Mouse (Mus musculus) kidney, adult 11 months (tissue): ENCODE results near the gene Dock1.

Source experiments
- DNase-seq: peaks from one replicate; pipeline ENCODE4 v3.0.0; 2022

Dock1 gene

DNA sequence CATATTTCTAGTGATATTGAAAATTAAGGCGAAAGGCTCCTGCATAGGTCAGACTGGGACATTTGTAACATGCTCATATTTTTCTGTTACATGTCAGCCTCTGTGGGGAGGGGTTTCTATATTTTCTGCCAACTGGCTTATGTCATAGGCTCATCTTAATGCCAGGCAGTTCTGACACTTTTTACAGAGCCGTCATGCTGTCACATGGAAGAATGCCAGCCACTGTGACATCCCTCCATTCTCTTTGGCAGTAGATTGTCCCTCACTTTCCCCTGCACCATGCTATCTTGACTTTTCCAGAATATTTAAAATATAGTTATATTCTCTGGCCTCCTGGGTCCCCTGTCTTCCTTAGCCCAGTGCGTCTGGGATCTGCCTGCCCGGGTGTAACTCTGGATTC, 172.3 kb downstream of the Dock1 start:
- DNase-seq: no peak

DNA sequence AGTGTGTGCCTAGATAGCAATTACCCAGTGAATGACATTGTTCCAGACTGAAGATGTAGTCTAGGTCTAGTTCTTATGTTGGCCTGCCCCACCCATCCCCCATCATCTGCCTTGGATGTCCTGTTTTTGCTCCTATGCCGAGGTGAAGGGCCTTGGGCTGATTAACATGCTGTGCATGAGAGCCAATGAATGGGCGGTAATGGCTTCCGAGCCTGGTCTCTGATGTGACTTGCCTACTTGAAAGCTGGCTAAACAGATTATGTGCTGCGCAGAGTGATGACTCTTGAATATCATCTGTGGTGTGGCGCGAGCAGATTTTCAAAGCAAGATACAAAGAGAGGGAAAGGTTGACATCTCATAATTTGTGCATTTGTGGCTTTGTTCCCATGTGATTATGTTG, 191.5 kb downstream of the Dock1 start:
- DNase-seq: no peak

DNA sequence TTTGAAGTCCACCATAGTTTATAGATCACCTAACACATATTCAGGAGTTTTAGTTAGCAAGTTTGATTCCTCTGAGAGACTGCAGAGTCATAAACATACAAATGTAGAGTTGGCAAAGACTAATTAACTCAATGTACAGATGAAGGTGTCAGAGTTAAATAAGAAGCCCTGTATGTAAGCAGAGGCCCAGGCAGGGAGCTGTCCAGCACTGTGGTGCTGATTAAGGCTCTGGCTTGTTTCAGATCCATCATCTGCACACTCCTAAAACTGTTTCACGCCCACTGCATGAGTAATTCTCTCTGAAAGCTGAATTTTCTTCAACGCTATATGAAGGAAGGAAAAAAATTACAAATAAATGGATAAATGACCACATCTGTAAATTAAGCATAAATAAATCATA, 193.7 kb downstream of the Dock1 start:
- DNase-seq: no peak

DNA sequence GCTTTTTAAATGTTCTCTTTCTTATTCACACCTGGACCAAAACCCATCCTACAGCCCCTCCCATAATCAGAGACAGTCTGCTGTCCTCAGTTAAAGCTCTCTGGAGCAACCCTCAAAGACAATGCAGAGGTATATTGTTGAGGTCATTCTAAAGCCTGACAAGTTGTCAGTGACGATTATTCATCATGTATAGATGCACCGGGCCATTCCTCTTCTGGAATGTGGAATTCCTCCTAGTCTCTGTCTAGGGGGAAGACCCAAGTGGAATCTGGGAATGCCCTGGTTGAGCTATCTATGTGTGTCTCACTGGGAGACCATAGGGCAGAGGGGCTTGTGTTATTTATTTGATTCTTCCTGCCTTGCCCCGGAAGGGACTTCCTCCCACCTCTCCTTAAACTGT, 202.1 kb downstream of the Dock1 start:
- no peak for DNase-seq

DNA sequence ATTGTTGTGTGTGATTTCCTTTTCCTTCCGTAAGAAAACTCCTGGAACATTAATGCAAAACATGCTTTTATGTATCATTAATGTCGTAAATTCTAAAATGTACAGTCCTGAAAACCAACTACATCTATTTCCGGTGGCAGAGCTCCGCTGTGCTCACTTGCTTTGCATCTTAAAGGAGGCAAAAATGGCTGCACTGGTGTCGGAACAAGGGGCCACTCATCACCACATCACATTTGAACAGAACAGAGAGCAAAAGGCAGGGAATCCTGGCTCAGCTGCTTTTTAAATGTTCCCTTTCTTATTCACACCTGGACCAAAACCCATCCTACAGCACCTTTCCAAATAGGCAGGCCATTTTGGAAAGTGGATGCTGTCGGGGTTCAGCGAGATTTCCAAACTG, 202.5 kb downstream of the Dock1 start:
- no peak for DNase-seq

DNA sequence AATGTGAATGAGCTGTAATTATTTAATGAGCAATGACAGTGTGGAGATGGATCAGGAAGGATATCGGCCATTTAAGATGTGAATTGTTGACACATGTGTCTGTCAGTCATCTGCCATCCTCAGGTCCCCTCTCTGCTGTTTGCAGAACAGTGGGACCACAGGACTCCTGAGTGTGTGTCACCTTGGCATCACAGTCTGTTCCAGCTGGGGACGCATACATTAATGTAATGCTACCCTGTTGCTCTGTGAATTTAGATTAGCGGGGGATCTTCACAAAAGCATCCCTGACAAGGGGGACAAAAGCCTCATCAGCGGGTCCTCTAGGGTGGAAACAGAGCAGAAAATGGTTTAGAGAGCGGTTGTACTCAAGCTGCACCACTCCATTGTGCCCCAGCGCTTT, 208.5 kb downstream of the Dock1 start:
- DNase-seq: no peak

DNA sequence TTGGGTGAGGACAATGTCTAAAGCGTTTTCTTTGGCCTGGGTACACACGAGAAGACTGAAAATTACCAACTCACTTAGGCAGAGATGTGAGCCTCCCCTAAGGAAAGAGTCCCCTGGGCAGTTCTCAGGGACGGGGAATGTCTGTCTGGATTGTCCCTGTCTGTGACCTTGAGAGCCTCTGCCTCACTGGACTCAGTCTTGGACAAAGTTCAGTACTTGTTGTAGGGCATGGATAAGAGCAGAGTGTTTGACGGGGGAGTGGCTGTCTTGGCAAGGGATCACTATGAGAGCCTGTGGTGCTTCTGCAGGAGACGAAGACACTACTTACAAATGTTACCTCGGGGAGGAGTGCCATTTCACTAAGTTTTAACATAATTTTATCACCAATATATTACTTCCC, 210.0 kb downstream of the Dock1 start:
- no peak for DNase-seq

DNA sequence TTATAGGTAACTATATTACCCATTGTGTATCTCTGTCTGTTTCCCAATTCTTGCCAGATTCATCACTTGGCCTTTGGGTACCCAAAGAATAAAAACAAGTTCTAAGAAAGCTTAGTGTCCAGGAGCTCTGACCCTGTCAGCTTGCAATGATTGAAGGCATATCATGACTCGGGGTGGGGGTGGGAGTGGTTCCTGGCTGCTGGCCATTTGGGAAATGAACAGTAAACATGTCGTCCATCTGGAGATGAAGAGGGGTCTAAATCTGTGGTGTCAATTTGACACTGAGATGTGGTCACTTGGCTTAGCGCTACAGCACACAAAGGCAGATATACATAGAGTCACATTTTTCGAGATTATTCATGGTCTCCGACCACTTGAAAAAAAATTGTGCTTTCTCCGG, 213.1 kb downstream of the Dock1 start:
- no peak for DNase-seq

DNA sequence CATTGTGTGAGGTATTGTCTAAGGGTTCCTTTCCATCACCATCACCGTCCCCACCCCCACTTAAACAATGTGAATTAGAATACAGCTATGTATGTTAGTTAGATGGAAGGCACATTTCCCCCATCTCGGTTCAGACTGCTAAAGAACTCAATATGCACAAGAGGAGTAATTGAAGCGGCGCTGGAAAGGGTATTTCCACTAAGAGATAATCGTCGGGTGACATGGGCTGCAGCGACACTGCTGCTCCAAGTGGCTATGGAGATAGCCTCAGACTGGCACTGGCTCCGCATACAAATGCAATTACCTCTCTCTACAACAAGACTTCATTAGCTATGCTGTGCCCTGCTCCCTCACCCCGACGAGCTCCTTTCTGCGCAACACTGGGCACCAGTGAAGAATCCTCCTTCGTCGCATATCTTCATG, 222.0 kb downstream of the Dock1 start:
- DNase-seq: no peak

DNA sequence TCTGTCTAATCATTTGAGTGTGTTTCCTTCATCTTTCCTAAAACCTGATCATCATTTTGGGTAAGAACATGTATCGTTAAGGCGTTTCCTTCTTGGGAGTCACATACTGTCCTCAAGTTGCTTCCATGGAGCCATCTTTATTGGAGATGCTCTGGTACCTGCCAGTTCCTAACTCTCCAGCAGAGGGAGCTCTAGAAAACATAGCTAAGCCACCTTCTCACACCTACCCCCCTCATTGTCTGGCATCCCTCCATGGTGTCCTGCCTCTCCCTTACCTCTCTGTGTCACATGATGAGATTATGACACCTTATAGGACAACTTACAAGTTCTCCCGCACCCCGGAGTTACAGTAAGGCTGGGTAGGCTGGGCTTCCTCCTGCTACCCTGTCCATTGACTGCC, 222.5 kb downstream of the Dock1 start:
- DNase-seq: no peak

DNA sequence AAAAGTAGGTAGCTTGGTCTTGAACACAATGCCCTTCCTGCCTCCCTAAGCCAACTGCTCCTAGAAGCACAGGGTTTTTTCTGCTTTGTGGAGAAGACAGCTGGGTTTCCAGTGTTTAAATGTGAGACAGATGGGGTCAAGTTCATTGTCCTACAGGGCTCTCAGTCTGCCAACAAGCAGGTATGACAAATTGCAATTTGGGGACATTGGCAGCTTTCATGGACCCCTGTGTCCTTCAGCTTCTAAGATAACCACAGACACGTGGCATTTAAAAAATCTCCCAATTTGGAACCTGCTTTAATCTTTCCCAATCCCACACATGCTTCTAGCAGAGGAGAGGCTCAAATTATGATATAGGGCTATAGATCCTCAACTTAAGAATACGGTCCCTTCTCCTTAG, 224.2 kb downstream of the Dock1 start:
- DNase-seq: no peak

DNA sequence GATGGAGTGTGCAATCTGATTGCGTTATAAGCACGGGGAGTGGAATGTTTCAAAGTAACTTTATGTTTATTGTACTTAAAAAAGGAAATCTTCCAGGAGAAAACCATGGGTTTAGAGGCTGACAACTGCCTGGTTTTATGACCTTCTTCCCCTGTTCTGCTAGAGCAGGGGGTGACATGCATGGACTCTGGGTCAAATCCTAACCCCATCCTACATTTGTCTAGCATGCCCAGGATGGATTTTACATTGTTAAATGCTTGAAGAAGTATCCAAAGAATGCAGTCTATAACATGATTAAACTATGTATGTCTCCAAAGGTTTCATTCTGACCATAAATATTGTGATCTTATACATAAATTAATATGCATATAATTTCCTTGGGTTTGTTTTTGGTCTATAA, 229.0 kb downstream of the Dock1 start:
- DNase-seq: no peak

DNA sequence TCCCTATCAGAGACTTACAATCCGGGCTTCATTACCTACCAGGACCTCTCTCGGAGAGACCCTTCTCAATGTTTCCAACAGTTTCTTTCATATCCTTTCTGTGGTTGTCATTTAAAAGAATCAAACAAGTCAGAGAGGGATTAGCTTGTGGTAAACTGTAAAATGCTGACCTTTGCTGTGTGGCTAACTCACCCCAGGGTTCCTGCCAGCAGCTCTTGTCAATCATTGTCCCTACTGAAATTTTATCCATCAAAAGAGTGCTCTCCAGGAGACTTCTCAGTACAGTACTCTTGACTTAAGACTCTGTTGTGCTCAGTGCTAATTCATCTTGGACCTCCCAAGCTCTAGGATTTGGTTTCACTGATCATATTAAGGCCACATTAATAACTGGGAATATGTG, 231.5 kb downstream of the Dock1 start:
- no peak for DNase-seq

DNA sequence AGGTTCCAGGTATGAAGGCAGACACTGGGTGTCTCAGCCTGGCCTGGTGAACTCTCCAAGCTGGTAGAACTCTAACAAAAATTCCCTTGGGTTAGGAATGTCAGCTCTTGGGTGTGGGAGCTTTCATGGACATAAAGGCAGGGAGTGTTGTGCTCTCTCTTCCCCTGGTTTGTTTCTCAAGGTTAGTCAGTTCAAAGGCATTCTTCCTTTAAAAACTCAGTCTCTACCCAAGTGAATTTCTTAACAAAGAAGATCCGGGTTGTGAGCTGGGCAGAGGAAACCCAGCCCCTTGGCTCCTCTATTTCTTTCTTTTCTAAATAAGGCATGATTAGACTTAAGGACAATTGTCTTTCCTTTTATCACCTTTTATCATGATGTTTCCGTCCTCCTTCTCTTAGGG, 261.4 kb downstream of the Dock1 start:
- DNase-seq: no peak

DNA sequence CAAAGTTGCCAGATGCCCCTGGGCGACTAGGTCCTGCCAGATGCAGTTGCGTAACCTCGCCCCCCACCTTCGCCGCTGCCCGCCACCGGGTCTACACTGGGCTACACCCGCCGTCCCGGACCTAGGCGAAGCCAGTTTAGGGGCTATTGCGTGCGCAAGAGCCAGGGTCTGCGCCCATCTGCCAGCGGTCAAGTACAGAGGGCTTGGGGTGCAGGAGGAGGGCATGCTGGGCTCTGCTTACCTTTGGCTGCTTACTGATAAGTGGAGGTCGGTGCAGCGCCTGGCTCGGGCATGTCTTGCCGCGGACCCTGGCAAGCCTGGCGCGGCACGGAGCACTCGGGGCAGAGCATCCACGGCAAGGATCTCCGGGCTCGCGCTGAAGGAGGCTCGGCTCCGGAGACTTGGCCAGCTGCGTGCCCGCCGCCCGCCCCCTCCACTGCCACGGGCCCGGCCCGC, 267.0 kb downstream of the Dock1 start:
- no peak for DNase-seq

DNA sequence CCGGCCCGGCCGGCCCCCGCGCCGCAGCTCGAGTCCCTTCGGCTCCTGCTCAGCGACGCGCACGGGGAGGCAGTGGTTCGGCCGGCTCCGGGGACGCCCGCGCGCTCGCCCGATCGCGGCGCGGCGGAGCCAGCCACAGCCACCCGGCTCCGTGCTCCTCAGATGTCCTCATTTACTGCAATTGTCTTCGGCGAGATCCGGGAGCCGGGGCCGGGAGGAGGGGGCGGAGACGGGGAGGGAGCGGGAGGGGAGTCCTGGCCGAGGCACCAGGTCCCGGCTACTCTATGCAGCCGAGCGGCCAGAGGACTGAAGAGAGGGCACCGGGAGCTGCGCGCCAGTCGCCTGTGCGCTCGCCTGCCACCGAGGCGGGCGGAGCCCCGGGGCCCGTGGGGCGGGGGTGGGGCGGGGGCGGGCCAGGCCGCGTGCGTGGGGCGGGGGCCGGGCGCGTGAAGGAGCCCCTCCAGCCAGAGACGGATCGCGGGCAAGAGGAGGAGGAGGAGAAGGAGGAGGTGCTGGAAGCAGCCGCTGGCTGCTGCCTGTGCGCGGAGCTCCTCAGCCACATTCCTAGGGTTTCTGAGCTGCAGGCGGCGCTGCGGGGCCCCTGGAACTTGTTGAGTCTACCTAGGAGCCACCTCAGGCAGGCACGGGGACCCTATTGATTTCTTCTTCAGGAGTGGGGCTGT, 267.6 kb downstream of the Dock1 start, which contains the start of gene Fam196a:
Fam196a (minus strand) TSS at position 504 of the 683 bp plus-strand sequence.
- DNase-seq: no peak

DNA sequence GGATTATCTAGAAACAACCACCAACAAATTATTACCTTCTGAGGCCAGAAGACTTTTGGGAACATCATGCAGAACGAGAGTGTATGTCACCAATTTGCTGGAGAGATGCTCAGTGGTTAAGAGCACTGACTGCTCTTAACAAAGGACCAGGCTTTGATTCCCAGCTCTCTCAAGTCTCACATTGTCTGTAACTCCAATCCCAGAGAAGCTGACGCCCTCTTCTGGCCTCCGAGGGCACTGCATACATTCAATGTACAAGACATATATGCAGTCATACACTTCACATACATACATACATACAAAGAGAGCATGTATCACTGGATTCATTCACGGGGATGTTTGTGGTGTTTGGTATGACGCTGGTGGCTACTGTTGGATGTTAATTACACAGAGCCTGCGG, 271.4 kb downstream of the Dock1 start:
- no peak for DNase-seq

DNA sequence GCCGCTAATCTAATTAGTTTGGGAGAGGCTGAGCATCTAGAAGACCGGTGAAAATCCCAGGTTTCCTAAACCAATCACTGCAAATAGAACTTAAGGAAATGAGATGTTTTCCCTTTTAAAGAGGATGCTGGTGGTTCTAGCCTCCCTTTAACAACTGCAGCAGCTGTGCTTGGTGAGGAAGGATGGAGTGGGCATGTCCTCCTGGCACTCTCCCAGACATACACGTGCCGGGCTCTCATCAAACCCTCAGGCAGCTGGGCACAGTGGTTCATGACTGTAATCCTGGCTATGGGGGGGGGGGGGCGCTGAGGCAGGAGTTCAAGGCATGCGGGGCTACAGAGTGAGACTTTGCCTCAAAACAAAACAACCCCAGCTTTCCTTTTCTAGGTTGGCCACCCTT, 272.6 kb downstream of the Dock1 start:
- no peak for DNase-seq

DNA sequence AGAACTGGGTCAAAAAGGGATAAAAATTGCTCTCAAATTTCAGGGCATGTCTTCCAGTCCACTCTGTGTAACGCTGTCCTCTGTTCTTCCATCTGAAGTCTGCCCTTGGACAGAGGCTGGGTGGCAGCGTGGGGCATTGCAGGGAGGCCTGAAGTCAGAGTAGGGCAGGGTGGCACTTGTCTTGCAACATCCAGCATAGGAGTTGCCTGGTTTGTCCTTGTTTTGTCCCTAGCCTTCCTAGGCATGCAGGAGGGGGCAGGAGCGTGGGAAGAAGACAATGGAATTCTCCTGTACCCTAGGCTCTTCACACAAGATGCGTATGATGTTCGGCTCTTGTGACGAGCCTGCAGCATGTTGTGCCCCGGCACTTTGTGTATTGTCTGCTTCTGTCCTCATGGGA, 273.2 kb downstream of the Dock1 start:
- DNase-seq: no peak

DNA sequence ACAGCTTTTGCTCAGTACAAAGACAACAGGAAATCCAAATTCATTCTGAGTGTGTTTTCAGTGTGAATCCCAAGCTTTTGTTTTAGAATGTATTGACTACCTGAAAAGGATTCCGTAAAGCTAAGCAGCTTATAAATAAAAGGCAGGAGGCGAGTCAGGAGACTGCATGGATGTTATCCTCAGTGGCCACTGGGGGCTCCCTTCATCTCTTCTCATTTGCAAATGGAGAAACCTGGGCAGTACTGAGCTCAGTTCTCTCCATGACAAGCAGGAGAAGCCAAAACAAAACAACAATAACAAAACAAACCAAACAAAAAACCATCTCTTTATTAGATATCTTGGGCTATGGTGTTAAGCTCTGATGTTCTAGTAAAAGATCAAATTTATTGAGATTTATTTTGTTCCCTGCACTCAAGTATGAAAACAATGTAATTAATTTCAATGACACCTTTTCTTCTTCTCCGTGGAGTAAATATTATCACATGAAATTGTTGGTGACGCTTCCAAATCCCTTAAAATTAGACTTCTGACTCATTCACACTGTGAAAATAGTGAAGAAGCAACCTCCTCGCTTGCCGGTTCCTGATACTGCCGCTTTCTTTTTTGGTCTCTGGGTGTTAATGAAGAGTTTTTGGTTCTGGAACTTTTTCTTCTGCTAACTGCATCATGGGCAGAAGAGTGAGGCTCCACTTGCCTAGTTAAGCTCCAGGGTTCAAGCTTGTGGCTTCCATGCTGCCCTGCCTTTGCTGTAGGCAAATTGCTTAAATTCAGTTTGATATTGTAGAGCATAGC, 275.7 kb downstream of the Dock1 start:
- DNase-seq: no peak

DNA sequence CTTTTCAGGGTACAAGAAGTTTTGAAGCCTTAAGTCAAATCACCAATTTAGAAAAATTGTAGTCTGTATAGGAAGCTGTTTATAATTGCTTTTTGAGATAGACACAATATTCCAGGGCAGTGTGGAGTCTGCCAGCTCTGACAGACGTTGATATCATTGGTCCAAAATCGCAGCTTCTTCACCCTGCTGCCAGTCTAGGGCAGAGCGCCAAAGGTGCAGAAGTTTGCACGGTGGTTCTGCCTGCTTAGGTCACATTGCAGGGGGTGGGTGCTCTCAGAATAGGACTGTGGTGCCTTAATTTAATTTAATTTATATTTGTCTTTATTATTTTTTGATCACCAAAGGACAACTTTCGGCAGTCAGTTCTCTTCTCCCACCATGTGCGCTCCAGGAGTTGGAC, 288.6 kb downstream of the Dock1 start:
- no peak for DNase-seq

DNA sequence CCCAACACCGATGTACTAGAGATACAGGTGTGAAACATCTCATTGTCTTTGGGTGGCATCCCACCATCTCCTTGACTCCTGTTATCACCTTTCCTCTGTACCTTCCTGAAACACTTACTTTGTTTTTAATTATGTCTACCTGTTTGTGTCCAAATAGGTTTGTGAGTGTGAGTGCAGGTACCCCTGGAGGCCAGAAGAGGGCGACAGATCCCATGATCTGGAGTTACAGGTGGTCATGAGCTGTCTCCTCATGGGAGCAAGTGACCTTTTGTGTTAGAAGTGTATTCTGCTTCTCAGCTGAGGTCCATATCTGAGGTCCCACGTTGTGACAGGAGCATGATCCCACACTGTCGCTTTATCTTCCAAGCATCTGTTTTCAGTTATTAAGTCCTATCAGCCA, 290.4 kb downstream of the Dock1 start:
- DNase-seq: no peak

DNA sequence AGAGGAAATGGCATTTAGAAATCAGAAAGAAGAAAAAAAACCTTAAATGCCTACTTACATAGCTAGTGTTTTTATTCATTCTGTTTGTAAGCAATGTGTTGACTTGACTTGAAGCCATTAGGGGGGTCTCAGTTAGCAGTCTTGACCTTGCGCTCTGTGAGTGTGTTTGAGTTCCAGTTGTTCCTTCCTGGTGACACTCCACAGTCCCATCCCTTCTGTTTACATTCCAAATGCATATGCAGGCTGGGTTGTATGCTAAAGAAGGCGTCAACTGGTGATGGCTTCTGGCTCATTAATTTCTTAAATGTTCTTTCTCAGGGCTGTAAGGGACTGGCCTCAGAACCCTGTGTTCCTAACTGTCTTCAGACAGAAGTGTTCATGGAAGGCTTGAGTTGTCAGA, 291.2 kb downstream of the Dock1 start:
- no peak for DNase-seq

DNA sequence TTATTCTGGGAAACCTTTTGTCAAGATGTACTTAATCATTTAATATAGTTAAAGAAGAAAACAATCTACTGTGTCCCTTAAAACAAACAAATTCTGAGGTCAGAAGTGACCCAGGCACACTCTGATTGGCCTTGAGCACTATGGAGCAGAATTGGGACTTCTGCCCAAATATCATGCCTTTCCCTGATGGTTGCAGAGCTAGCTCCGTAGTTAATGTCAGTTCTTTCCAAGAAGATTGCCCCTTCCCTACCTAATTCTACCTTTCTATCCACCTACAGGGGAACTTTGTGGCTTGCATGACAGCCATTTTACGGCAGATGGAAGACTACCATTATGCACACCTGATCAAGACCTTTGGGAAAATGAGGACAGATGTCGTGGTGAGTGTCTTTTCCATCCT, 319.8 kb downstream of the Dock1 start:
- DNase-seq: no peak

DNA sequence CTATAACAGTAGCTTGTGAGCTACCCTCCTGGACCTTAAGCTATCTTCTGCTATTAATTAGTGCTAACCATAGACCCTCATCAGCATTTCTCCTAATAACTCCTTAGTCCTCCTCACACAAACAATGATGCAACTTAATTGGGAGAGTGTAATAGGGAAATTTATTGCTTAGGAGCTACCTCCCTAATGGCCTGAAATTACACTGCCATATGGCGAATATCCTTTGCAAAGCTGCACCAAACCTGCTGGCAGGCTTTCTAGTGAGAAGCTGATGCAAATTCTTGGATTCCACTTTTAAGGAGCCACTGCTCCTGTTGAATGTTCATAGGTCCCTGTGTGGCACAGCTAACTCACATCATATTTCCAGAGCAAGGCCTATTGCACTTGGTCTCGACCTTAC, 320.5 kb downstream of the Dock1 start:
- DNase-seq: no peak
